In the genomic region with DNA sequence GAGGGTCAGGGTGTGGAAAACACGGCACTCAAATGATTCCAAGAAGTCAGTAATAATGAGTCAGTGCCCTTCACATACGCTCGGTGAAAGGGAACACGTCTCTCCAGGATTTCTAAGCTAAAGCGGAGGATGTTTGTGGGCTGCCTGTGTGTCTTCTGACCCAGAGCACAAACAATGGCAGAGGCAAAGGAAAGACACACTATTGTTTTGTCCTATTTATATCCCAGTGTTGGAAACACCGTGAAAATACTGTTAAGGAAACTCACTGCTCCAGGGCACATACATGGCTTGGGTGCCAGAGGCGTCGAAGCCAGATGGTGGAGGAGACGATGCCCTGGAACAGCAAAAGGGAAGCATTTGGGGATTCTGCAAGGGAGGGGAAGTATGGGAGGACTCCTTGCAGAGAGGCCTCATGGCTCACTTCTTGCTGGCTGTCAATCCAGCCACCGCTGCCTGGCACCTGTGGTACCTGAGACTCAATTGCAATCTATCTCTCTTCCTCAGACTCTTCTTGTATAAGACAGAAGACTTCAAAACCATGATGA, we compare ENCODE assay signal across 19 mouse cellular contexts.
DNase-seq lines count a peak whose midpoint lies in the region; ATAC-seq and TF ChIP-seq lines count a peak whose summit lies in the region.
"Had no signal": no experiment of that assay in that cellular context is flagged by ENCODE, and none has a peak within 500 bp of the region (broad histone marks: within the 10 kb centered on the region; RNA-seq: fewer than 3 reads in every experiment).

No protein-coding gene starts in this region.

- H3K27me3 ChIP-seq in heart, adult 2 months (ENCODE audit: control insufficient read depth, insufficient read depth, low read length) = no peaks in the 10 kb centered on the region
- no peaks in the 10 kb centered on the region for H3K27me3 ChIP-seq in forebrain, embryonic 16.5 days (replicated peaks; ENCODE audit: control insufficient read depth, insufficient read depth, low read length)
- H3K27me3 ChIP-seq: embryonic facial prominence, embryonic 12.5 days; forebrain, embryonic 15.5 days; hindbrain, embryonic 12.5 days had no signal

- H3K36me3 ChIP-seq in heart, adult 2 months (ENCODE audit: control insufficient read depth, insufficient read depth, low read length) = no peaks in the 10 kb centered on the region
- no peaks in the 10 kb centered on the region for H3K36me3 ChIP-seq in forebrain, embryonic 16.5 days (ENCODE audit: control insufficient read depth, insufficient read depth)
- H3K36me3 ChIP-seq: embryonic facial prominence, embryonic 12.5 days; forebrain, embryonic 15.5 days; hindbrain, embryonic 12.5 days had no signal

- peak; percentile 64; the same call in 1 of the 2 replicates for TF ChIP-seq EP300 in heart, adult 2 months (IDR thresholded peaks at IDR 0.05; ENCODE audit: insufficient read depth, low read depth, low read length)

- TF ChIP-seq POLR2A in heart, adult 2 months (IDR thresholded peaks at IDR 0.05; ENCODE audit: insufficient read depth, low read depth, low read length) = peak; percentile 26; the same call in 1 of the 2 replicates
- TF ChIP-seq POLR2A in brain, embryonic 14.5 days (IDR thresholded peaks at IDR 0.05; ENCODE audit: borderline replicate concordance, extremely low read depth, insufficient read depth, insufficient read length, poor library complexity, severe bottlenecking) = no peak
- no peak for TF ChIP-seq POLR2A in olfactory bulb, adult 2 months (IDR thresholded peaks at IDR 0.05; ENCODE audit: insufficient read depth, low read depth, low read length)

- H3K79me2 ChIP-seq in heart, adult 2 months (replicated peaks; ENCODE audit: control insufficient read depth, insufficient read depth, low read length) = no peaks in the 10 kb centered on the region

- no peak overlapping the region for H3K9ac ChIP-seq in heart, adult 2 months (ENCODE audit: low read depth, low read length)
- H3K9ac ChIP-seq in forebrain, embryonic 16.5 days (replicated peaks; ENCODE audit: low read depth, low read length) = no peak overlapping the region
- H3K9ac ChIP-seq: embryonic facial prominence, embryonic 12.5 days; forebrain, embryonic 15.5 days; hindbrain, embryonic 12.5 days had no signal

- H3K4me3 ChIP-seq in heart, adult 2 months = no peak overlapping the region
- no peak overlapping the region for H3K4me3 ChIP-seq in olfactory bulb, adult 2 months (ENCODE audit: insufficient read depth, low read depth, low read length)
- H3K4me3 ChIP-seq in forebrain, embryonic 16.5 days (replicated peaks; ENCODE audit: low read length) = no peak overlapping the region
- H3K4me3 ChIP-seq: embryonic facial prominence, embryonic 12.5 days; forebrain, embryonic 15.5 days; hindbrain, embryonic 12.5 days had no signal

- H3K4me1 ChIP-seq in heart, adult 2 months (ENCODE audit: control insufficient read depth, insufficient read depth, low read length) = peaks cover 8% of the 10 kb centered on the region
- peaks cover 8% of the 10 kb centered on the region; the same call in 1 of the 2 replicates for H3K4me1 ChIP-seq in olfactory bulb, adult 2 months (ENCODE audit: control insufficient read depth, insufficient read depth, low read length)
- H3K4me1 ChIP-seq in forebrain, embryonic 16.5 days (replicated peaks; ENCODE audit: control insufficient read depth, insufficient read depth, low read length) = peaks cover 8% of the 10 kb centered on the region

- peak overlapping the region; percentile 65 for H3K27ac ChIP-seq in heart, adult 2 months
- H3K27ac ChIP-seq in olfactory bulb, adult 2 months (ENCODE audit: insufficient read depth, low read depth, low read length) = 0 out of 2 replicates have a peak overlapping the region, but pooled peaks have one; percentile 6
- no peak overlapping the region for H3K27ac ChIP-seq in forebrain, embryonic 16.5 days (ENCODE audit: low read length)
- H3K27ac ChIP-seq: embryonic facial prominence, embryonic 12.5 days; forebrain, embryonic 15.5 days; hindbrain, embryonic 12.5 days; hindbrain, postnatal 0 days had no signal

- WGBS in heart, adult 2 months = 52% methylated on average over 10 of the region's 10 CpGs
- 60% methylated on average over 10 of the region's 10 CpGs for WGBS in olfactory bulb, adult 2 months
- 72% methylated on average over 10 of the region's 10 CpGs for WGBS in forebrain, embryonic 16.5 days

- H3K9me3 ChIP-seq in forebrain, embryonic 16.5 days (ENCODE audit: control insufficient read depth, low read length) = no peaks in the 10 kb centered on the region
- H3K9me3 ChIP-seq: embryonic facial prominence, embryonic 12.5 days; forebrain, embryonic 15.5 days; hindbrain, embryonic 12.5 days had no signal

- no peak overlapping the region for H3K4me2 ChIP-seq in forebrain, embryonic 16.5 days (ENCODE audit: low read length)
- H3K4me2 ChIP-seq: embryonic facial prominence, embryonic 12.5 days; forebrain, embryonic 15.5 days; heart, embryonic 11.5 days; hindbrain, embryonic 12.5 days had no signal

- DNase-seq in heart, adult 2 months = peak in 1 of 2 experiments; percentile 14
- no peak for DNase-seq in heart, postnatal 10 days
- peak; percentile 24 for DNase-seq in left cerebral cortex, postnatal 4 days
- no peak for DNase-seq in left cerebral cortex, postnatal 25 days (ENCODE audit: low spot score in 2 of 2)
- peak; percentile 43 for DNase-seq in brain, embryonic 14.5 days (ENCODE audit: low read depth)
- DNase-seq: adrenal gland, adult 2 months; adrenal gland, postnatal 36 days; cerebellum, adult 18-20 months; cerebellum, postnatal 14 days; gastrocnemius, postnatal 25 days; kidney, adult 11 months; kidney, adult 9 months had no signal

- ATAC-seq in forebrain, embryonic 16.5 days = no peak
- ATAC-seq: forebrain, embryonic 15.5 days; hindbrain, postnatal 0 days had no signal

- no peak for TF ChIP-seq CTCF in heart, adult 2 months (IDR thresholded peaks at IDR 0.05)
- TF ChIP-seq CTCF in brain, embryonic 14.5 days (IDR thresholded peaks at IDR 0.05; ENCODE audit: borderline replicate concordance, extremely low read depth, insufficient read depth, insufficient read length) = no peak
- TF ChIP-seq CTCF in olfactory bulb, adult 2 months (IDR thresholded peaks at IDR 0.05; ENCODE audit: insufficient read depth, low read depth, low read length) = no peak

- intact Hi-C loops in heart, adult 2 months (cut with DNase I) = loop anchor here (5.0 kb wide), 3 partner anchors 67 to 138 kb away; no protein-coding TSS in a partner anchor
- intact Hi-C loops in heart, postnatal 10 days (cut with DNase I) = no loop called here
- intact Hi-C loops in left cerebral cortex, postnatal 4 days (cut with DNase I) = no loop called here
- intact Hi-C loops in left cerebral cortex, postnatal 25 days (cut with DNase I) = no loop called here

Comparison
In these comparisons a context has a peak if more than half of its experiments do, and no peak if none do; other contexts are left out.
1. DNase-seq: peak in left cerebral cortex, postnatal 4 days (single experiment) and brain, embryonic 14.5 days (single experiment); none in heart, postnatal 10 days (0 of 2) and left cerebral cortex, postnatal 25 days (0 of 2).